Mouse (Mus musculus) 3T3-L1 (cell line): ENCODE measurements at regions not wholly inside any gene's neighbourhood (a gene's known extent, or its start where the extent isn't known, plus 50 kb on each side); places are given as distances from the start of the nearest gene placed in this dataset.

Experiments used
- DNase-seq: peaks from one replicate; pipeline ENCODE4 v3.0.0-alpha.2; 2015; ENCODE audit warnings: low read depth, low spot score

GRCm38 (mm10) chr14:24631994-24632393, 145.1 kb downstream of the Rps24 start:
- no peak for DNase-seq

DNA sequence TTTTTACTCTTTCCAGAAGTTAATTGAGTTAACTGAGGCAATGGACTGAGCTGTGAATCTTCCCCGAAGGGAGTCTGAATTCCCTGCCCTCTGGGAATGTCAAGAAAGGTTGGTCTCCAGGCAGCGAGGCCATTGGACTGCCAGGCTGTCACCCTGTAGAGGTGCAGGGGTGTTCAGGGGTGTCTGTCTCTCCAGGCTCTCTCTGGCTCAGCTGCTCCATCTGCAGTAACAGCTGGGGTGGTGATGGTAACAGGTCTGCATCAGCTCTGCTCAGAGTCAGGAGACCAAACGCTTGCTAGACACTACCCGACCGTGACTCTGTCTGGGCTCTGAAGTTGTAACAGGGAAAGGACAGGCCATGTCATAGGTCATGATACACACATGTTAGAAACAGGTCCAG, 154.9 kb downstream of the Rps24 start:
- no peak for DNase-seq

GRCm38 (mm10) chr14:24644117-24644808, 157.3 kb downstream of the Rps24 start:
- no peak for DNase-seq

- peak; percentile 9 for DNase-seq
These were observed 159.4 kb downstream of the Rps24 start for GRCm38 (mm10) chr14:24646239-24646848.

DNA sequence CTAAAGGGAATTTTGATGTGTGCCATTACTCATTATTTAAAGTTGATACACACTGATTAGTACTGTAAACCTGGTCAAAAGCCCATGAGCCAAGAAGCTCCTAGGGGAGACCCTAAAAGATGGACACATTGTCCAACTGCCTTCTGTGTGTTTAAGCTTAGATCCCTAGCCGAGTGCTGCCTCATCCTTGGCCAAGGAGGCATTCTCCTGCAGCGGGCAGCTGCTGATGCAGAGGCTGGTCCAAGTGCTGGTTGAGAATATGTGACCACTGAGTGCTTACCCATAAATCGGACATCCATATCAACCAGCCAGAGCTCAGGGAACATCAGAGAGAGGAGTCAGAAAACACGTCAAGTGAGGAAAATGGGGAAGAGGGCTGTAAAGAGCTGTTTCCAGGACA, 160.8 kb downstream of the Rps24 start:
- DNase-seq = no peak

DNA sequence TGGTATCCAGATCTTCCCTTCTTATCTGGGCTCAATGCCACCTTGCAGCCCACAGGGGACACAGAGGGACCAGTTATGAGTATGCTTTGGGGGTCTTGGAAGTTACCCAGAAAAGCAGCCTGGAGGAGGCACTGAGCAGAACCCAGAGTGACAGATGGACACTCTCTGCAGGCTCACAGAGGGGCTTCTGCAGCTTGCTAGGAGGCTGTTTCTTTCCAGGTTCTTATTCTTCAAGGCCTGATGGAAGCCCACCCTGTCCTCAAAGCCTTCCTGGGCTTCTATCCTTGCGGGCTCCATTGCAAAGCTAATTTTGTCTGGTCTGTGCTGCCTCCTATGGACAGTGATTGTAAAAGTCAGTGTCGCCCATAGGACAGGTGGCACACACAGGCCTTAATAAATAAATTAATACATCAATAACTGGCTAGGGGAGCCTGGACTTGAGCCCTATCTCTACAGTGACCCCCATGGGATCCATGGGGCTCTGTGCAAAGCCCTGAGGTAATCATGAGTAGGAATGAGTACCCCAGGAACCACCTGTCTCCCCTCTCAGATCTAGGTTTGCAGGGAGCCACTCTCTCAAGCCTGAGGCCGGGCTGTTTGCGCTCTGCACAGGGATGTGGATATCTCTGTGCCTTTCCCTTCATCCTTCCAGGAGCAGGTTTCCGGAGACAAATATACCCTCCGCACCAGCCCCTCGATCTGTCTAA, 163.4 kb downstream of the Rps24 start:
- DNase-seq = no peak

DNA sequence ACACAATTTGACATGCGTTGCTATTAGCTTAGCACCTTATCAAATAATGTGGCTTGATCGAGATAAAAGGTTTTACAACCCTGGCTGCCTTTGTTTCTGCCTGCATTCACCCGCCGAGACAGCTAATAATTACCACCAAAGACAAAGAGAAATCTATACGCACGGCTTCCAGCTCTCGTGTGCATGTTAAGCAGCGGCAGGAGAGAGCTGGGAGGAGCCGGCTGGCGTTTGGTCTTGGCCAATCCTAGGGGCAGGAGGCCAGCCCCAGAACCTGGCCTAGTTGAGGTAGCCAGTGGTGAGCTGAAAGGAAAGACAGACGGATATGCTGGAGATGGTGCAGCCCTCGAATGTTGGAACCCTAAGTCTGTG, 164.0 kb downstream of the Rps24 start:
- DNase-seq = no peak

- DNase-seq = no peak
These were observed 165.7 kb downstream of the Rps24 start for GRCm38 (mm10) chr14:24652591-24652990.

- DNase-seq = no peak
These were observed 168.7 kb downstream of the Rps24 start for GRCm38 (mm10) chr14:24655580-24655979.

GRCm38 (mm10) chr14:24661797-24662196, 174.9 kb downstream of the Rps24 start:
- DNase-seq = no peak

GRCm38 (mm10) chr14:24665210-24665609, 178.3 kb downstream of the Rps24 start:
- DNase-seq = no peak
